Mouse (Mus musculus) granulocyte monocyte progenitor cell, adult 5-6 weeks (primary cell): Measurements from ENCODE around the gene Gm38392. TPM values are rescaled to one million over a fixed set of nuclear protein-coding genes. Genes with fewer than 3 reads are reported as not detected.
A peak's percentile ranks its signal among the peaks of the same experiment; 100 is the strongest.

Experiments used
- ATAC-seq: replicated peaks from 2 replicates; pipeline ENCODE4 v1.8.0; 2016; ENCODE audit warnings: mild to moderate bottlenecking, moderate TSS enrichment, inconsistent platforms; ENCODE audit not compliant: poor library complexity, severe bottlenecking
- total RNA-seq, 2 experiments: library from RNA; stranded (forward) in 1 of 2; stranded (reverse) in 1 of 2; fragments of 200-712, 200-1000 nt in 1 of 2; fragments of >200 nt in 1 of 2; fragmentation: Nextera tagmentation in 1 of 2; gene quantifications; 2 replicates each; pipeline ENCODE4 v1.2.3; 2014 to 2017

Gm38392 gene
- total RNA-seq, 2 experiments from 2014 or later: not detected

- ATAC-seq: no peak
These were observed 48.1 kb downstream of the Gm38392 start for GRCm38 (mm10) chr3:88238866-88239391.

- ATAC-seq: peak; percentile 75
These were observed 49.3 kb downstream of the Gm38392 start for GRCm38 (mm10) chr3:88237556-88238194.

- no peak for ATAC-seq
These were observed 49.9 kb downstream of the Gm38392 start for GRCm38 (mm10) chr3:88237161-88237555.

- ATAC-seq: no peak
These were observed 51.4 kb downstream of the Gm38392 start for GRCm38 (mm10) chr3:88235616-88236015.

GRCm38 (mm10) chr3:88235216-88235615 is 51.8 kb downstream of the Gm38392 start:
- no peak for ATAC-seq

- no peak for ATAC-seq
These were observed 53.0 kb downstream of the Gm38392 start for GRCm38 (mm10) chr3:88234041-88234440.

- ATAC-seq: no peak
These were observed 54.0 kb downstream of the Gm38392 start for GRCm38 (mm10) chr3:88232851-88233649.

- ATAC-seq: peak; percentile 80
These were observed 54.7 kb downstream of the Gm38392 start for GRCm38 (mm10) chr3:88232301-88232702.

GRCm38 (mm10) chr3:88231061-88231641 is 55.9 kb downstream of the Gm38392 start:
- no peak for ATAC-seq

GRCm38 (mm10) chr3:88230262-88231047 is 56.6 kb downstream of the Gm38392 start:
- no peak for ATAC-seq

GRCm38 (mm10) chr3:88229526-88229925 is 57.5 kb downstream of the Gm38392 start:
- no peak for ATAC-seq

- ATAC-seq: no peak
These were observed 58.1 kb downstream of the Gm38392 start for GRCm38 (mm10) chr3:88228906-88229305.

GRCm38 (mm10) chr3:88227976-88228375 is 59.0 kb downstream of the Gm38392 start:
- ATAC-seq: no peak

GRCm38 (mm10) chr3:88227260-88227659 is 59.8 kb downstream of the Gm38392 start:
- ATAC-seq: no peak

GRCm38 (mm10) chr3:88226101-88226845 is 60.7 kb downstream of the Gm38392 start:
- no peak for ATAC-seq

GRCm38 (mm10) chr3:88224929-88225328 is 62.1 kb downstream of the Gm38392 start:
- ATAC-seq: no peak

- no peak for ATAC-seq
These were observed 64.6 kb downstream of the Gm38392 start for GRCm38 (mm10) chr3:88222446-88222845.

GRCm38 (mm10) chr3:88221519-88222390 is 65.3 kb downstream of the Gm38392 start:
- ATAC-seq: no peak

GRCm38 (mm10) chr3:88220842-88221241 is 66.2 kb downstream of the Gm38392 start:
- peak; percentile 91 for ATAC-seq
